Mouse (Mus musculus) heart, adult 2 months (tissue): Measurements from ENCODE around the gene Bzw1.

Experiments used
- CTCF ChIP-seq: fragments of 200-600 bp; IDR thresholded peaks from 2 replicates; pipeline ENCODE4 v1.8.1; 2022; ENCODE audit warnings: antibody characterized with exemption, mild to moderate bottlenecking, moderate library complexity
- POLR2A ChIP-seq: fragments of 200-500 bp; IDR thresholded peaks from 2 replicates; pipeline ENCODE4 v1.6.1; 2011; ENCODE audit warnings: mild to moderate bottlenecking, low read depth, low read length, control low read depth; ENCODE audit not compliant: insufficient read depth

DNA sequence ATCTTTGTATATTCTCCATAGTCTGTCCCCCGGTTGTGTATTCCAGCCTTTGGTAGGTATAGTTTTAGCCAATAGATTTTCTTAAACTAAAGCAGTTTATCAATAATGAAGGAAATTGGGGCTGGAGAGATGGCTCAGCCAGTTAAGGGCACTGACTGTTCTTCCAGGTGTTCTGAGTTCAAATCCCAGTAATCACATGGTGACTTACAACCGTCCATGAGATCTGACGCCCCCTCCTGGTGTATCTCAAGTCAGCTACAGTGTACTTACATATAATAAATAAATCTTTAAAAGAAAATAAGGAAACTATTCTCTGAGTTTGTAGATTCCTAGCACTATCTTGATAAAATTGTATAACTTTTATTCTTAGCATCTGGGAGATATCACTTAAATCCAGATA lies 2.6 kb downstream of the Bzw1 start:
- TF ChIP-seq CTCF = no peak
- no peak for TF ChIP-seq POLR2A
